Mouse (Mus musculus): ENCODE data around the gene Pou4f1. TPM values are rescaled to one million over a fixed set of nuclear protein-coding genes. Genes with fewer than 3 reads are reported as not detected.

Pou4f1 gene
- polyA plus RNA-seq, 1 experiment from 2014 or later = 96.7 TPM

Other genes with a start within 250 kb of the Pou4f1 start
- 40.2 and 46.1 TPM in 2 replicates for gene Rnf219, start 54.6 kb upstream of the Pou4f1 start, polyA plus RNA-seq (2014; fragmentation: Nextera tagmentation; extraction: Ambion mirVana)